Mouse (Mus musculus) left cerebral cortex, adult 8-10 months (tissue): ENCODE measurements at regions not wholly inside any gene's neighbourhood (a gene's known extent, or its start where the extent isn't known, plus 50 kb on each side); places are given as distances from the start of the nearest gene placed in this dataset.

Source experiments
- DNase-seq, 2 experiments: peaks; one replicate each; pipeline ENCODE4 v3.0.0; 2022; ENCODE audit warnings: low spot score in 2 of 2
- microRNA-seq, 2 experiments: library from miRNA; unstranded; fragments of <30 nt; microRNA quantifications; one replicate each; pipeline ENCODE4 v1.2.0; 2022

- DNase-seq: no peak
Observed at GRCm38 (mm10) chr17:82087141-82087540, 349.0 kb upstream of the Slc8a1 start.

- no peak for DNase-seq
Observed at GRCm38 (mm10) chr17:82080301-82080700, 342.1 kb upstream of the Slc8a1 start.

Small RNA genes in the stretch of these regions (microRNA-seq; reads per million reads assigned to microRNA genes)
- 0 reads per million in 2 experiments for gene Gm23400
- gene Gm27359: 0 reads per million in 2 experiments
